Mouse (Mus musculus): ENCODE measurements at regions not wholly inside any gene's neighbourhood (a gene's known extent, or its start where the extent isn't known, plus 50 kb on each side); places are given as distances from the start of the nearest gene placed in this dataset.

DNA sequence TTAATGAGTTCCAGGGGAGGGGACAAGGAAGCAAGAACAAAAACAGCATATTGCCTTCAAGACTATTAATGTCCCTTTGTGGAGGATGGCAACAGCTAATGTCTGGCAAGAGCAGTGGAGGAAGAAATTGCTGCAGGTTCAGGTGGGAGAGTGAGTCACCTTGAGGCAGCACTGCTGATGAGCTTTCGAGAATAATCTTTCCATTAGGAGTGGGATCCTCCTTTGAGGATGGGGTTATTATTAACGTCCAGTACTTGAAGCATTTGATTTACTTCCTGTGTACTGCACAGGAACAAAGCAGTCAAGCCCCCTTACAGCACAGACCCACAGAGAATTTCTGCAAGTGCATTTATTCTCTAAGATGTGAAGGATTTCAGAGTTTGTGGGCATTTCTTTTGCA lies 671.2 kb upstream of the Stxbp6 start:
- DNase-seq: no peak

DNA sequence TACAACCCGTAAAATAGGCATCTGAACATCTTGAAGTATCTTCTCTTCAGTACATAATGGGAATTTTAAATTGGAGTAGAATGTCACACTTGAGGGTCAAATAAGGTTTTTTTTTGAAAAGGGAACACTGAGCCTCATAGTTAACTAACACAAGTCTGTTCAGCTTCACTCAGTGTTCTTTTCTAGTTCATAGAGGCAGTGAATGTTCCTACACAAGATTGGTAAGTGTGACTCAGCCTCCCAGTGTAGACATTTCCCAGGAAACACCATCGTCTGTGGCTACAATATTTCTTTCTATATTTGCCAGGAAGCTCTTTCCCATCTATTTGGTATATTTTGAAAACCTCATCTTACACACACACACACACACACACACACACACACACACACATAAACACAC lies 670.1 kb upstream of the Stxbp6 start:
- no peak for DNase-seq

DNA sequence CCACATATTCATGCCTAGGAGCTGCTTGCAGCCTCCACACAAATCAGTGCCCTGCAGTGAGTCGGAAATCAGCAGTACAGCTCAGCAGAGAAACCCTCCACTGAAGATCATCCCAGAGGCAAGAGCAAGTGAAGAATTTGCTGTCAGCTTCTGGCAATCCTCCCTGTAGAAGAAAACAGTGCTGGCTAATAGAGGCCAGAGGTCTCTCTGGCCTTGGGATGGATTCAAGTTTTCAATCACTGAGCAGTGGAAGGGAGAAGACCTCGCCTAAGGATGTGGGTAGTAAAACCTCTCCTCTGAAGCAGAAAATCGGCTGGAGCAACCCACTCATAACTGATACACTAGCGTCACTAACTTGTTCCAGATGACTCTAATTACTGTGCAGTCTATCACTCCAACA lies 659.2 kb upstream of the Stxbp6 start:
- no peak for DNase-seq

DNA sequence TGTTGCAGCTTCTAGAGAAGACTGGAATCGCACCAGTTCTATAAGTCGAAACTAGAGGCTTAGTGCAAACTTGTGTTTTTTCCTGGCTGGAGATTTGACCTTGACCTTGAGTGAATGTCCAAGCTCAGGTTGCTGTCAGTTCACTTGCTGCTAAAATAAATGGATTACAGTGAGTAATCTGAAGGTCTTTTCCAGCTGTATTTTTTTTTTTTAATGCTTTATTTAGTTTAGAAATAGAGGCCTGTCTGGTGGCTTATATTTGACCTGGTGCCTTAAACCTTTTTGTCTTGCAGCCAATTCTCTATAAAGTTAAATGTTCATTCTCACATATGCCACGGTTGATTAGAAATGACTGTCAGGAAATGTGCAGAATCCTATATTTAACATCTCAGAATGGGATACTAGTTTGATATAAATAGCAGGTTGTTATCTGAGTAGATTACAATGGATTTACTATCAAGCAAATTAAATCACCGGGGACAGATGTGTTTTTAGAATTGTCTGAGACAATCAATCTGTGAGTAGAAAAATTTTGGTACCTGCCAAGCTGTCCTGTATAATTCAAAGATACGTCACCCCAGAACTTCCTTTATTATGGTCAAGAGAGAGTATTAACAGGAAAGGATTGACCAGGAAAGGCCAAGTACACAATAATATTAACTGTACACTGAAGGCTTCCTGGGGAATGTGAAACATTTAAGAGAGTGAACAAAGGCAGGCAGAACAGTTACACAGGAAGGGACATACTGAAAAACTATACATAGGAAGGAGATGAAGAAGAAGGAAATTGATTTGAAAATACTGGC lies 650.3 kb upstream of the Stxbp6 start:
- DNase-seq: no peak

DNA sequence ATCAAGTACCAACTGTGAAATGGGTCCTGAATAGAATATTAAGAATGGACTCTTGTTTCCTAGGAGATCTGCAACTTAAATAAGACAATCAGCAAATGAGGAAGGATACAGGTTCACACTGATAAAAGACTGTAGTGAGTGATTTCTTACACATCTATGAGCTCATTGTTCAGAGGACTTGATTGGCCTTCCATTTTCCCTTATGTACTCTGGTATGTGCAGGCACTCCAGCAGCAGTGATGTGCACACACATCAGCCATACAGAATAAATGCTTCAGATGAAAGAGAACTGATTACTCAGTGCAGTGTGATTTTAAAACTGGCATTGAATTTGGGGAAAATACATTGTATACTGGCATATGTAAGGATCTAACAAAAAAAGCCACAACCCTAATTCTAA lies 636.8 kb upstream of the Stxbp6 start:
- DNase-seq: no peak

DNA sequence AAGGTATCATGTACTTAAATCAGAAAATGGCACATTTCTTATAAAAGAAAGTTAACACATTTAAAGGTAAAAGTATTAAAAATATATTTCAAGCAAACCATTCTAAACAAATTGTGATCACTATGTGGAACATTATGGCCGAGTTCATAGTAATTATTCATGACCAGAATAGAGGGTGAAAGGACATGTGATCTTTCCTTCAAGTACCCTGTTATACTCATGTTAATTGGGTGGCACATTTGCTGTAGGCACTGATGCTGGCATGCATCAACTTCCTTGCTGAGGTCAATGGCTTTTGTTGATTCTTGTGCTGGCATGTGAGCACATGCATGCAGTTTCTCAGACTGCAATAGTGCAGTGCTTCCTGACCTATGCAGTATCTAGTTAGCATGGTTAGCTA lies 636.3 kb upstream of the Stxbp6 start:
- DNase-seq: no peak

DNA sequence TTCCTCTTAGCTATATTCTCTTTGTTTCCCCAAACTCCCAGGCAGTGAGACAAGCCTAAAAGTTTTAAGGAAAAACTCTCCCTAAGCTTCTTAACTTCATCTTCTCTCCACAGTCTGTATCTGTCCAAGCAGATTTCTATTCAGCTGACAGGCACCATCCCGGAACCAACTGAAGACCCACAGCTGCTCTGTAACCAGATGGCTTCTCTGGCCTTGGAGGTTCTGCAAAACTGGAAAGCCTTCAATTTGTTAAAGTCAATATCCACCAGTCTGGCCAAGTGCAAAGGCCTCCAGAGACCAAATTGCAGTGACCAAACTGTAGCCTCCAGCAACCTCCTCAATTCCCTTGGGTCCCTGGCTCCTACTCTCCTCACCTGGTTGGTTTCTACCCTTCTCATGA lies 614.8 kb upstream of the Stxbp6 start:
- DNase-seq: no peak

DNA sequence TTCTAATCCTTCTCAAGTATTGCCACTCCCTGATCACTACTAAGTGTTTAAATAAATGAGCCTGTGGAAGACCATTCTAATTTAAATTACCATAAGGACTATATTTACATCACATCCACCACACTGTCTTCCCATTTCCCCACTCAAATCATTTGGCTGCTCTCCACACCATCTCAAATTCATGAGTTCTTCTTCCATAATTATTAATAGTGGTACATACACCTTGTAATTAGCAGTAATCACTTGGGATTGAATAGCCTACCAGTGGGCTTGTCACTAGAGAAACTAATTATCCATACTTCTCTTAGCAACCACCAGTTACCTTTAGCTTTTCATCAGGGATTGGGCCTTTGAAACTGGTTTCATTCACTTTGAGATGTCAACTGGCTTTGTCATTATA lies 612.3 kb upstream of the Stxbp6 start:
- DNase-seq: no peak

DNA sequence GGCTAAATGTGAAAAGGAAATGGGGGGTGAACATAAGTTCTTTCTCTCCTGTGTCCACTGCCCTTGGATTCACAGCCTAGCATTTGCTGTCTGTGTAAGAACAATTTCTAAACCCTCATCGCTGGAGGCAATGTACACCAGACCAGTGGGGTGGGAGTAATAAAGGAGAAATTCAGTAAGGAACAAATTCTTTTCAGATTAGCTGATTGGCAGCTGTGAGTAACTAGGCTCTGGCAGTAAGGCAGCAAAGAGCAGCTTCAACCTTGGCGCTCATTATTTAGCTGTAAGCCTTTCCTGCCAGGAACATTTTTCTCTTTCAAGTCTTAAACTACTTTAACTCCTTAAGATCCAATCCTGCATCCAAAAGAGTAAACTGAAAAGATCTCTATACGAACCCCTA lies 597.9 kb upstream of the Stxbp6 start:
- DNase-seq: no peak

DNA sequence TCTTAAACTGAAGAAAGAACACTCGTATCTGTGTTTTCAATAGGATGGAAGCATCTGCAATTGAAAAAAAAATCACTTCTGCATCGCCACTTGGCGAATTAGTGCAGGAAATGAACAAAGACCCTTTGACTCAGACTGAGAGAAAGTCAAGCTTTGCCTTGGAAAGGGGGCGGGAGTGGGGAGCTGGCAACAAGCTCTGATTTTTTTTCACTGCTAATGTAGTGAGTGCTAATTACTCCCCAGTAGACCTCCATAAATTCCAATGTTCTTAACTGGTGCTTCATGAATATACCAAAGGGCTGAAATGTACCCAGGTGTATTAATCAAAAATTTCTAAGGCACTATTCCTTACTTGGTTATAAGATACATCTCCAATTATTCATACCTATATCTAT lies 597.0 kb upstream of the Stxbp6 start:
- DNase-seq: no peak

DNA sequence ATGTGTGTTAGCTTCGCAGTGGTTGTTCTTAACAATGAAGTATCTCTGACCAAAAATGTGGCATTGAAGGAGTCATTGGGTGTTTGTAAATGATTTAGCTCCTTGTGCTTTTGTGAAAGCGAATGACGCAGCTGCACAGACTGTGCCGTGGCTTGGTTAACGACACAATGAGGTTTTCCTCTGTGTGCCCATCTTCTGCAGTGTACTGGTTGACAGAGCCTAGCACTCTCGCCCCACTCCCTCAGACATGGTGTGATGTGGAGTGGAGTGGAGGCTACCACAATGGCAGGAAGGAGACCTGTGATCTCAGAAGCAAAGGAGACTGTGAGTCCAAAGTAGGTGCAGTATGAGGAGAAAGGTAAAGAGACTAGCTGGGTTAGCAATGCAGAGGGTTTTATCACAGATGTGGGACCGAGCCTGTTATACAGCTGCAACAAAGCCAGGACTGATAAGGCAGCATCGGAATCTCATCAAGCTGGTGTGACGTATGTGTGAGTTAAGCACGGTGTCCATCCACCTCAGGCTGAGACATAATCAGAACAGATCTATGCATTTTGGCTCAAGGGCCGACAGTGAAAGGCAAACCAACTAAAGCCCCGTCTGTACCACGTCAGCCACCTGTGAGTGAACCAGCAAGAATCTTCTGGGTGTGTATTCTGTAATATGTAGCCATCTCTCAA lies 596.5 kb upstream of the Stxbp6 start:
- no peak for DNase-seq

DNA sequence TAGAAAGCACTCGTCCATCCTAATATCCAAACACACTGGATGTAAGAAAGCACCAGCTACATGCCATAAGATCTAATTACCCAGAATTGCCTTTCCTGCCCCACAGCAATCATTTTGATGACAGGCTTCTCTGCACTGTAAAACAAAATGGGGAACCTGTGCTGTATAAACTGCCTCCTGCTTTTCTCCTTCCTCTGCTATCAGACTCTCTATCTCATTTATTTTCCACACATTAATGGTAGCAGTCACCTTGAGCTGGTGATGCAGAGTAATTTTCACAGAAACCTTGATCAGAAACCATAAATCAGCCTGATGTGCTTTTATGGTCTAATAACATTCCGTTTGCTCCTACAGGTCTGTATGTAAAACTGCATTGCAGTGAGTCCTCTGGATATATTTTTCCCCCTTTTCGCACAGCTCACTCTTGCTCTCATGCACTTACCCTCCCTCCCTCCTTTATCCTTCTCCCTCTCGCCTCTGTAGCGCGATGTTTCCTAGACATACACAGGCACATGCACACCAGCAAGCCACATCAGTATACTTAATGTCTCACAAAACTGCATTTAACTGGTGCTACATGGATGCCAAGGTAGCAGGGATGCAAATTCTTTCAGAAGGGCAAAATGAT lies 595.9 kb upstream of the Stxbp6 start:
- DNase-seq: no peak

DNA sequence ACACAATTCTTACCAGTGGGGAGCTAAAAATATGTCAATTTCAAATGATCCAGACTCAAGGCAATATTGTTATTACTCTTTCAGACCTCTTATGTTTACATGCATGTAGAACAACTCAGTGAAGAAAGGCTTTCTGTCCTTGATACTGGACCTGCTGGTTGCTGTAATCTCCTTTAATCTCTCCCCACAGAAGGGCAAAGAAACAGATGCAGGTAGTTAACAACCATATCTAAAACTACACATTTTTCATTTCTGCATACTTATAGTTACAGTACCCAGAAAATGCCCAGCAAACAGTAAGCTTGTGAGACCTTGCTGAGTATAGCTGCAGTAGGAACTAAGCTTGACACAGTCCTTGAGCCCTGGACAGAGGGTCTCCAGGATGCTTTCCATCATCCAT lies 585.1 kb upstream of the Stxbp6 start:
- DNase-seq: no peak

DNA sequence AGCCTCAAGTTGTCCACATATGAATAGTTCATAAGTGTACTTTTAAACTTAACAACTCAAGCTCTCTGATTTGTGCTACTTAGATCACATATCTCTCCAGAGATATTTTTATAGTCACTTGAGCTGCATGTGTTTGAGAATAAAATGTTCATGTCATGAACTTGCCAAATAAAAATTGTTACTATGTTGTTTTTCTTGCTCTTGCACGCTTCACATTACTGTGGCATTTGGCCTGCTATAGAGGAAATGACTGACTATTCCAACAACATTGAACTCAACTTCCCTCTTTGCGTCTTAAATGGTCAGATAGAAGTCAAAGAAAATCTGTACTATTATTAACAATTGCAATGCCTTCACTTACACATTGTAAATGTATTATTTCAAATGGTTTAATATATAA lies 582.1 kb upstream of the Stxbp6 start:
- DNase-seq: no peak

DNA sequence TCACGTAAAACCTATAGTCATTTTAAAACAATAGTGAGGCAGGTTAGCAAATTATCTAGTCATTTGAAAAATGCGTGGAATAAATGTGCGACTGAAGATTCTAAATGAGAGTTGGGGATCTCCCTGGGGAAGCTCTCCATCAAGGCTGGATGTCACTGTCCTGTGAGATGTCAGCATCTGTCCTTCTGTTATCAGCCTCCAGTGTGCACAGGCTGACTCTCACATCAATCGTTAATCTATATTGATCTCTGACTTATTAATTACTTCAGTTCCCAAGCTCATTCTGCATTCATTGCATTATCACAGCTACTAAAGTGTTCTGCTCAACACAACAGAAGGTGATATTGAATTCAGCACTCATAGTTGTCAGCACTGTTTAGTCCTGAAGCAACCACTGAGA lies 574.1 kb upstream of the Stxbp6 start:
- no peak for DNase-seq

DNA sequence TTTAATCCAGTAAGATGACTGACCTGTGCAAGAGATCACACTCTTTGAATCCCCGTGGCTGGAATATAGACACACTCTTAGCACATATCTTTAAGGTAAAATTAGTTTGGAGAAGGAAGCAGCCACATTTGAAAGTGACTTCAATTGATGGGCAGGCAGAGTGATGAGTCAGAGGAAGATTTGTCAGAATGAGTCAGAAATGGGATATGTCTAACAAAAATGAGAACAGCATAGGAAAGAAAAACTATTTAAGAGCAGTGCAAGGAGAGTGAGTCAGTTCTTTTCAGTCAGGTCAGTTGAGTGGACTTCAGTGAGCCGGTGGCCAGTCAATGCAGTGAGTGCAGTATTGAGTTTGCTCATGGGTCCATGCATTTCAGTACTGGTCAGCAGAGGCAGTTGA lies 569.7 kb upstream of the Stxbp6 start:
- DNase-seq: no peak

DNA sequence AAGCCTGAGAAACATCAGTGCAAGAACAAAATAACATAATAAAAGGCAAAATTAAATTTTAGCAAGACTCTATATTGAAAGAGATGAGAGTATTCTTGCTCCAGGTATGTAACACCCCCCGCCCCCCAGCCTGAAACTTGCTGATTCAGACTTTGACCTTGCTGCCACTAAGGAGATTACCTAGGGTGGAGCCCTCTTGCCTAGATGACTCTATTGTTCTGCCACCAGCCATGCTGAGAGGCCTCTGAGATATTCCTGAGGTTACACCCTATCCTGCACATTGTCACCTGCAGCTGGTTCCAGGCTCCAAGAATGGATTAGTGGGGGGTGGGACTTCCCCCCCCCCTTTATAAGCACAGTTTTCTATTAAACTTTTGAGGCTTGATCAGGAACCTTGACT lies 548.3 kb upstream of the Stxbp6 start:
- DNase-seq: no peak

DNA sequence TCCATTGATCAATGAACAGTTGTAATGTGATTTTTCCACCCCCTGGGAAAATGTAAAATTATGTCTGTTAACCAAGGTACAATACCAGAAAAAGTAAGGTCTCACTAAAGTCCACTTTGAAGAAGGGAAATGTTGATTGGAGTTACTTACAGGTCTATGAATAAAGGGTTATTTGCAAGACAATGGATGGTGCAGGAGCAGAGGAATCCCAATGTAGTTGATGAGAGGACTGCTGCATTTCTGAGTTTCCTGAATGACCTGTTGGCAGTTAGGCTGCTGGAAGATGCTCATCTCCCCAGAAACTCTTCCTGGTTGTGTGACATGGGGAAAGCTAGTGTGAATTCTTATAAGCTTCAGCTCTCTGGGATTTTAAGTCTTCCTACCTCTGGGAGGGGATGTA lies 545.5 kb upstream of the Stxbp6 start:
- no peak for DNase-seq

DNA sequence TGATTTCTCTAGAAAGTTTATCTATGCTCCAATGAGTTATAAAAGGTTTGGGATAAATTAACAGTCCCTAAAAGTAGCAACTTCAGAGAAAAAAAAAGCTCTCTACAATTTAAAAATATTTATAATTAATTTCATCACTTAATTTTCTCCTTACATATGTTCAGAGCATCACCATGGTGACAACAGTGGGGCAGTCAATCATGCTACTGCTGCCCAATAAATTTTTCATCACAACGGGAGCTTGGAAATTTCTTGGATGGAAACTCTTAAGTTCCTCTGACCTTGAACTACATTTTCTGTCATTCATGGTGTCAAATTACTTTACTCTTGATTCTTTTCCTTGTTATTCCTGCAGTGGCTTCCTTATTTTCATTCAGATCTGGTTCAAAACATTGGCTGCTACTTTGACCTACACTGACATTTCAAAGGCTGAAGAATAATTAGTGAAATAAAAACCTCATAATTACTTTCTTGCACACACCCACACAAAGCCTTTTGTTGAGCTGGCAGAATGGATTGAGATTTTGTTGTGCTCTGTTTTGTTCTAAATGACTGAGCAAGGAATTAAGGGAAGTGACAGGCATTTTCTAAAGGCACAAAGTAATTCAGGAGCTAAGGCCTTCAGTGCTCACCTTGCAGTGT lies 540.1 kb upstream of the Stxbp6 start:
- no peak for DNase-seq

DNA sequence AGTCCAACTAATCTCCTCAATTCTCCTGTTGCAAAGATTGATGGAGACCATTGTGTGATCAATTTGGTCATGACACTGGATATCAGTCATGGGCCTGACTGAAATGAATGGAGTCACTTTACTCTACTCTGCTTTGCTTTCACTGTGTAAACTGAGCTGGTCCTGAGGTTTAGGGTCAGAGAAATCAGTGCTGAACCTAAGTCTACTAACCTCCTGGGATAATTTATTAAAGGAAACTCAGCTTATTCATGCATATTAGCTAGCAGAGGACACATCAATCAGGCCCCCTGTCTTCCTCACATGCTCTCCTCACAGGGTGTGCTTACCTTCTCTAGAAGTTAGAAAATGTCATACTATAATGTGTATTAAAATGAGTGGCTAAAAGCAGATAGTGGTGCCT lies 539.6 kb upstream of the Stxbp6 start:
- DNase-seq: no peak

DNA sequence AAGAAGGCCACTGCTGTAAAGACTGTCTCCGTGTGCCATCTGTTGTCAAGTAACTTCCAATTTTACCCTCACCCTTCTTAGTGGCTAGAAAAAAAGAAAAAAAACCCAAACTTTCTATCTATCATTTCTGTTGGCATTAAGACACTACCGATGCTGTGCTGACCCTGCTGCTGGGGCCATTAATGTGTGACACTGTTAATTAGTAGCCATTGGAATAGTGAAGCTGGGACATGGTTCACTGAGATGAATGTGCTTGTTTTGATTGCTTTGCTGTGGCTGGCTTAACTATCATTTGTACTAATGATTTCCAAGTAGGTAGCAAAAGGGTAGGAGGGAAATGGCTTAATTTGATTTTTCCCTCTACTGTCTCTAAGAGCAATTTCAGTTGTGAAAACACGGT lies 524.9 kb upstream of the Stxbp6 start:
- no peak for DNase-seq

DNA sequence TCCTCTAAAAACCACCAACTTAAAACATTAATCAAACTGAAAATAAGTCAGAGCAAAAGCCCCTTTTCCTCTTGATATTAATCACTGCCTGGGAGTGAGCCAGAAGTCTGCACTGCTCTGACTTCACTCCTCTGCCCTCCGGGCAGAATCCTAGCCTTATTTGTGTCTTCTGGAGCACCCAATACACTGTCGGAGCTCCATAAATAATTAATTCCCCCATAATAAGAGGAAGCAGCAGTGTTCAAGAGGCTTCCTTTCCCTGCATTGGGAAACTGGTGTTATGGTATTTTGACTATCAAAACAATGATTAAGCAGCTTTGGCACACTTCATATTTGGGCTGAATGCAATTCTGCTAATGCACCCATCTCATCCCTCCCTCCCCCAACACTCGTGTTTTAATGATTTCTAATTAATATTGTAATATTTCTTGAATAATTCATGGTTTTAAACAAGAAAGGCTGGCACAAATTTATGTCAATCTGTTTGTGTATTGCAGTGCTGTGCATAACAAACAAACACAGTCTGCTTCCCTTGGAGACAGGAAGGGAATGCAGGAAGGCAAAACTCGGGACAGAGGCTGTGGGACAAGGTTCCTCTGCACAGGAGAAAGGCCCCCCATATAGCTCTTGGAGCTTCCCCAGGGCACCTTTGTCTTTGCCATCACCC lies 523.5 kb upstream of the Stxbp6 start:
- no peak for DNase-seq

DNA sequence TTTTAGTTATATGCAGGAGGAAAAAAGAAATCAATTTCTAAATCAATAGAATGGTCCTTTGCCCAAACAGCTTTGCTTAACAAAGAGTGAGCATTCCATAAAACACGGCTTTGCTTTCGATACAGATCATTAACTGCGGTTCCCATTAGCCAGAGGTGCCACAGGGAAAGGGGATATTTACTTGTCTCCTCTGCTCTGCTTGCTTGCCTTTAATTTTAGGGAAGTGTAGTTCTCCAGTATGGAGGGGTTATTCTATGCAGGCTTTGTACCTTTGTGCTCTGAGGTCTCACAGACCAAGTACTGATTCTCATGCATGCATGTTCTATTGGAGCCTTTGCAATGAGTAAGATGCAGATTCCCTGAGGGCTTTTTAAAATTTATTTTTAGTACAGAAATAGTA lies 520.2 kb upstream of the Stxbp6 start:
- no peak for DNase-seq
